Mouse (Mus musculus) heart, postnatal 0 days (tissue): ENCODE measurements around the gene Mettl7a1. TPM values are rescaled to one million over a fixed set of nuclear protein-coding genes. Genes with fewer than 3 reads are reported as not detected.
"Not testable (repeated sequence)": the region's sequence is repeated elsewhere in the genome, so short reads cannot be mapped to it uniquely, and the experiment has no call there.

Source experiments
- ATAC-seq: fragments of 200-750 bp; cut with Nextera tagmentation; 2 replicates; pipeline ENCODE4 v1.8.0; 2017; ENCODE audit warnings: low read depth, moderate number of reproducible peaks, moderate library complexity; ENCODE audit not compliant: insufficient read depth
- DNase-seq: peaks from one replicate; pipeline ENCODE4 v3.0.0-alpha.2; 2016; ENCODE audit warnings: low spot score
- H3K27ac ChIP-seq: fragments of 300-500 bp; sonication (generic); 2 replicates; pipeline ENCODE4 v1.5.1; 2014; ENCODE audit warnings: low read depth, mild to moderate bottlenecking
- H3K27me3 ChIP-seq: fragments of 300-500 bp; sonication (generic); 2 replicates; pipeline ENCODE4 v1.6.1; 2014; ENCODE audit warnings: low read length, mixed read lengths; ENCODE audit not compliant: control insufficient read depth, insufficient read depth
- H3K36me3 ChIP-seq: fragments of 300-500 bp; sonication (generic); replicated peaks from 2 replicates; pipeline ENCODE4 v1.6.1; 2014; ENCODE audit warnings: low read length, mixed read lengths; ENCODE audit not compliant: control insufficient read depth, insufficient read depth
- H3K4me1 ChIP-seq: fragments of 300-500 bp; sonication (generic); 2 replicates; pipeline ENCODE4 v1.6.1; 2014; ENCODE audit warnings: antibody characterized with exemption; ENCODE audit not compliant: control insufficient read depth, insufficient read depth
- H3K4me2 ChIP-seq: fragments of 300-500 bp; sonication (generic); 2 replicates; pipeline ENCODE4 v1.6.1; 2014; ENCODE audit warnings: low read depth, mild to moderate bottlenecking, low read length, moderate library complexity
- H3K4me3 ChIP-seq: fragments of 300-500 bp; sonication (generic); 2 replicates; pipeline ENCODE4 v1.5.1; 2014; ENCODE audit warnings: low read depth, low read length
- H3K9ac ChIP-seq: fragments of 300-500 bp; sonication (generic); replicated peaks from 2 replicates; pipeline ENCODE4 v1.6.1; 2014; ENCODE audit warnings: low read depth, low read length, mixed read lengths
- H3K9me3 ChIP-seq: fragments of 300-500 bp; sonication (generic); replicated peaks from 2 replicates; pipeline ENCODE4 v1.6.1; 2016; ENCODE audit warnings: low read length; ENCODE audit not compliant: control insufficient read depth
- CTCF ChIP-seq: IDR thresholded peaks from 2 replicates; pipeline ENCODE4 v1.5.1; 2016; ENCODE audit warnings: antibody characterized with exemption, control low read depth, low read depth
- EP300 ChIP-seq: IDR thresholded peaks from 2 replicates; pipeline ENCODE4 v1.6.1; 2016; ENCODE audit warnings: antibody characterized with exemption, low read depth
- WGBS: fragments of 180-500 bp; shearing (Covaris S2); extraction: QIAGEN DNeasy Blood & Tissue Kit; methylation state at CpG from one replicate; pipeline ENCODE4 v1.1.7; 2014; 5-methylcytosine and 5-hydroxymethylcytosine counted together
- polyA plus RNA-seq: library from polyadenylated mRNA; unstranded; fragments of >200 nt; fragmentation: Nextera tagmentation; extraction: Ambion mirVana; gene quantifications from 2 replicates; pipeline ENCODE4 v1.2.1, GENCODE M21; 2015
- total RNA-seq: library from RNA; depleted of rRNA; stranded (reverse); fragments of >200 nt; gene quantifications from 2 replicates; pipeline ENCODE4 v1.2.3, GENCODE M21; 2014; ENCODE audit warnings: low replicate concordance

Mettl7a1 gene
- total and polyA plus RNA-seq, 2 experiments from 2014 or later, result 7.0 to 23.6 TPM

DNA sequence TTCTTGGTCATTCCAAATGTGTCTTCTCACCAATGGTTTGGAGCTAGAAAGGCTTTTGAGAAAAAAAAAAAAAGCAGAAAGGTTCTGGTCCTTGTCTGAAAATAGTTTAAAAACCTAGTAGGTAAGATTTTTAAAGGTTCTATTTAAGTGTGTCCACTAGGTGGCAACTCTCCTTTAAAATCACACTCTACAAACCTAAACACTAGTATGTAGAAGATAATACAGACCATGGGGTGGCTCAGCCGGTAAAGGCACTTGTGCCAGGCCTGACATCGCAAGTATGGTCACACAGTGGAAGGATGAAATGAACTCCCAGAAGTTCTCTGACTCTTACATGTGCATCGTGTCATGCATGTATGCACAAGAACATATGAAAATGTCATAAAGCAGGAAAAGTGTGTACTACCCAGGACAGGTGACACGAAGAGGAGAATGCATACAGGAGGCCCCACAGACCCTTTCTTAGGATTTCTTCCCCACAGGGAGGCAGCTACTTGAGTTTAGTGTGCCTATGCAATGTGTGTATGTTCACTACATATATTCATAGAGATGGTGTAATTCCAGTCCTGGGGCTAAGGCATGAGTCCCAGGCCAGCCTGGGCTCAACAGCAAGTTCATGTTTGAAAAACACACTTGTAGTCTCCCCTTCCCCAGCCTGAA lies 40.6 kb upstream of the Mettl7a1 start:
- TF ChIP-seq EP300 (no peak), CTCF (peak; percentile 35)
- ATAC-seq (no peak), DNase-seq (peak; percentile 25)
- Histone ChIP-seq H3K9ac (no peak overlapping the region), H3K27ac (no peak overlapping the region), H3K4me2 (no peak overlapping the region), H3K27me3 (no peaks in the 10 kb centered on the region), H3K4me1 (no peaks in the 10 kb centered on the region), H3K4me3 (no peak overlapping the region), H3K36me3 (peaks cover 20% of the 10 kb centered on the region), H3K9me3 (no peaks in the 10 kb centered on the region)
- 19% methylated on average over 4 of the region's 4 CpGs for WGBS

DNA sequence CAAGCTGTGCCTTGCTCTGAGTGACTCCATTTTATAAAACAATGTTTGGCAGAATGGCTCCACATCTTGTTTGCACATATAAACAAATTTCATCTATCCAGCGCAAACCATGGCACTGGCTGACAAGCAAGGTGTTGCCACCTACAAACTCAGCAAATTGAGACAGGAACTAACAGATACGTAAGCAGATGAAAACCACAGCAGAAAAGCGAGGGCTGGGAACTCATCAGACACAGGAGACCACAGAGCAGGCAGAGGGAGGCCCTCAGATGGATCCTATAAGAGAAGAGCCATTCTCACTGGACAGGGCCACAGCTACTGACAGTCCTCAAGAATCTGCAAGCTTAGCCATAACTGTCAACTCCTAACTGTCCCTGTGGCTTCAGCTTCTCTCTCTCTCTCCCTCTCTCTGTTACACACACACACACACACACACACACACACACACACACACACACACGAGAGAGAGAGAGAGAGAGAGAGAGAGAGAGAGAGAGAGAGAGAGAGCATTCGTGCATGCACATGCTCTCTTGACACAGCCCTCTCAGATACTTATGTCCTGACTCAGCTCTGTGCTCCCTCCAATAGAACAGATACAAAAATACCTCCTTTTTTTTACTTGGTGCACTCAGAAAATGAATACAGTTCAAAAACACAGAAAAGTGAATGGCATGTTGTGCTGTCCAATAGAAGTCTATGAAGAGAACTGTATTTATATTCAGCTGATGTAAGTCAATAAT lies 38.2 kb upstream of the Mettl7a1 start:
- H3K4me3 ChIP-seq, result no peak overlapping the region
- no peaks in the 10 kb centered on the region for H3K4me1 ChIP-seq
- H3K4me2 ChIP-seq, result no peak overlapping the region
- no peak for ATAC-seq
- TF ChIP-seq EP300 (no peak), CTCF (no peak)
- H3K27me3 ChIP-seq, result no peaks in the 10 kb centered on the region
- no peak overlapping the region for H3K9ac ChIP-seq
- H3K9me3 ChIP-seq, result no peaks in the 10 kb centered on the region; the same call in 1 of the 2 replicates
- WGBS, result 71% methylated on average over 4 of the region's 5 CpGs
- H3K36me3 ChIP-seq, result peaks cover 8% of the 10 kb centered on the region
- H3K27ac ChIP-seq, result no peak overlapping the region
- DNase-seq, result no peak

DNA sequence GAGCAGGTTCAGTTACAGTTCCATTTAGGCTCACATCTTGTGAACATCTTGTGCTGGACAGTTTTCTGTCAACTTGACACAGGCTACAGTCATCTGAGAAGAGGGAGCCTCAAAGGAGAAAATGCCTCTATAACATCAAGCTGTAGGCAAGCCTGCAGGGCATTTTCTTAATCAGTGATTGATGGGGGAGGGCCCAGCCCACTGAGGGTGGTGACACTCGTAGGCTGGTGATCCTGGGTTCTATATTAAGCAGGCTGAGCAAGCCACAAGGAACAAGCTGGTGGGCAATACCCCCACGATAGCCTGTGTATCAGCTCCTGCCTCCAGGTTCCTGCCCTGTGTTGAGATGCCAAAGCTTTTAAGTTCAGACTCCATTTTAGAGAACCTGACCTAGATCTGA lies 35.0 kb upstream of the Mettl7a1 start:
- Histone ChIP-seq H3K9ac (no peak overlapping the region), H3K4me2 (no peak overlapping the region), H3K27ac (no peak overlapping the region), H3K36me3 (no peaks in the 10 kb centered on the region), H3K4me1 (no peaks in the 10 kb centered on the region), H3K9me3 (no peaks in the 10 kb centered on the region; the same call in 1 of the 2 replicates), H3K27me3 (no peaks in the 10 kb centered on the region), H3K4me3 (no peak overlapping the region)
- DNase-seq (no peak), ATAC-seq (no peak)
- WGBS, result 67% methylated on average over 2 of the region's 2 CpGs
- no peak for TF ChIP-seq EP300

DNA sequence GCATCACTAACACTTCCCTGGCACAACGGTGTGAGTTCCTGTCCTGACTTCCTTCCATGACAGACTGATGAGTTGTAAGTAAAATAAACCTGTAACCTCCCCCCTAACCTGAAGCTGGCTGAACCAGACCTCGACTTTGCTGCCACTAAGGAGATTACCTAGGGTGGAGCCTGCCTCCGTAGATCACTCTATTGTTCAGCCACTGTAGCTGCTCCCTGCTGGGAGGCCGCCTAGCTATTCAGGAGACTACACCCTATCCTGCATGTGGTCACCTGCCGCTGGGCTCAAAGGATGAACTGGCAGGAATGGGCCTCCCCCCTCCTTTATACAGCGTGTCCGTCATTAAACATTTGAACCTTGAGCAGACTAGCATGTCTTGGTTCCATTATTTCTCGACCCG lies 34.2 kb upstream of the Mettl7a1 start:
- DNase-seq (no peak), ATAC-seq (no peak)
- no peak for TF ChIP-seq CTCF
- no peak for TF ChIP-seq EP300
- H3K27me3 ChIP-seq, result no peaks in the 10 kb centered on the region
- 27% methylated on average over 9 of the region's 9 CpGs for WGBS
- H3K27ac ChIP-seq, result no peak overlapping the region
- no peak overlapping the region for H3K9ac ChIP-seq
- no peak overlapping the region for H3K4me3 ChIP-seq
- H3K36me3 ChIP-seq, result no peaks in the 10 kb centered on the region
- H3K4me1 ChIP-seq, result no peaks in the 10 kb centered on the region
- H3K4me2 ChIP-seq, result no peak overlapping the region
- H3K9me3 ChIP-seq, result no peaks in the 10 kb centered on the region; the same call in 1 of the 2 replicates

DNA sequence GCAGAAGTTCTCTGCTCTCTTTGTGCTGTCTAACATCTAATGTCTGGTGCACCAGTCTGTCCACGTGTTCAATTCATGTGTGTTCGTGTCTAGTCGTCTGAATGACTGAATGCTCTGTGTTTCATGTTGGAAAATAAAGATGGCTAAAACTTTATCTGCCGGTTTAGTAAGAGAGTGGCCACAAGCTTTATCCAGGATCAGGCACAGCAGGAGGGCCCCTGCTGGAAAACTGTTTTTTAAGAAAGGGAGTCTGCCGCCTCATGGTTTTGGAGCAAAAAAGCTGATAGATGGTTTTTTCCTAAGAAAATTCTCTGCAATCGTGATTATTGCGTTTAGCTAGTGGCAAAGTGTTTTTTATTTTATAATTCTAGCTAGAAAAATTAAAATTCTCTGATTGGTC lies 33.3 kb upstream of the Mettl7a1 start:
- H3K9ac ChIP-seq, result not testable (repeated sequence)

DNA sequence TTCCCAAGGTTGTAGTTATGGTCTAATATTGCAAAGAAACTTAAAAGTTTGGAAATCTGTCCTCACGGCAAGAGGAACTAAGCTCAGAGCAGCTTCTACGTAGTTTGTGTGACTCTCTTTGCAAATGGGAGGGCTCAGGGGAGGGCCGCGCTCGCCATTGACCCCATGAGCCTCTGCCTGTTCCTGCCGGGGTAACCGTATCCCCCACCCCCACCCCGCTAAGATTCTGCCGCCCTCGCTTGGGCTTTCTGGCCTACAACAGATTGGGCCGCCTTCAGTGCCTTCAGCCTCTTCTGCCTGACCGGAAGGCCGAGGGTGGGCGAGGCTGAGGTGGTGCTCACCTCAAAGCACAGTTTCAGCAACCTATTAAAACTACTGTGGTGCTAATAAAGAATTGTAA lies 32.5 kb upstream of the Mettl7a1 start:
- no peak for DNase-seq
- Histone ChIP-seq H3K4me2 (no peak overlapping the region), H3K27ac (no peak overlapping the region), H3K4me1 (no peaks in the 10 kb centered on the region), H3K9me3 (no peaks in the 10 kb centered on the region; the same call in 1 of the 2 replicates), H3K36me3 (no peaks in the 10 kb centered on the region), H3K4me3 (no peak overlapping the region), H3K9ac (no peak overlapping the region), H3K27me3 (no peaks in the 10 kb centered on the region)
- TF ChIP-seq EP300 (no peak), CTCF (no peak)
- WGBS, result 74% methylated on average over 14 of the region's 14 CpGs
- ATAC-seq, result no peak

More for the DNA sequence above, 33.3 kb upstream of the Mettl7a1 start:
- H3K27me3 ChIP-seq, H3K4me3 ChIP-seq, H3K4me1 ChIP-seq, H3K27ac ChIP-seq, ATAC-seq, H3K36me3 ChIP-seq, H3K9me3 ChIP-seq, H3K4me2 ChIP-seq, DNase-seq: not testable (repeated sequence)
- 43% methylated on average over 7 of the region's 7 CpGs for WGBS

DNA sequence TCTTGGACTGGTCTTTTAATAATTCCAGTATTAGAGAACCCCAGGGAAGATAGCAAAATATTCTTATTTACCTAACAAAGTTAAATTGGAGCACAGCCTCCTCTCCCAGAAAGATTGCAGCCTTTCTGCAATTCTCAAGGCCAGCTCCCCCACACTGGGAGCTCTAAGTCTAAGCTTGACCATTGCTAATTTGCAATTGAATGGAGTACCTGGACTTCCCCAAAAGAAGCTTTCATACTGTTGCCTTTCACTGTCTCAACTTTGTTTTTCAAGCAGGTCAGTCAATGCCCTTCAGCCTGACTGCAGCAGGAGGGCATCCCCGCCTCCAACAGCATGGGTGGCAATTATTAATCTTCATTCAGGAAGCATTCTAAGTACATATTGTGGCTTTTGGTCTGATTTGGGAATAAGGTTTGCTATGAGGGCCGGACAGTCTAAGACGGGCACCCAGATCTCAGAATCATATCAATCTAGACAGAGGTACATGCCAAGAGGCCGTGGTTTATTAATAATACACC lies 30.1 kb upstream of the Mettl7a1 start:
- DNase-seq, H3K27me3 ChIP-seq, H3K9ac ChIP-seq, H3K36me3 ChIP-seq, H3K4me3 ChIP-seq, H3K27ac ChIP-seq, ATAC-seq, H3K4me2 ChIP-seq, H3K4me1 ChIP-seq, H3K9me3 ChIP-seq: not testable (repeated sequence)
- 91% methylated on average over 4 of the region's 4 CpGs for WGBS
